ENCODE assay signal across 9 mouse cellular contexts in genomic region chr5:23387313-23387666, GRCm38 (mm10). TPM values are rescaled to one million over a fixed set of nuclear protein-coding genes. Genes with fewer than 3 reads are reported as not detected.
DNase-seq lines count a peak whose midpoint lies in the region; ATAC-seq and TF ChIP-seq lines count a peak whose summit lies in the region.
"Had no signal": no experiment of that assay in that cellular context is flagged by ENCODE, and none has a peak within 500 bp of the region (broad histone marks: within the 10 kb centered on the region; RNA-seq: fewer than 3 reads in every experiment).

No protein-coding gene starts in this region.

- no peak for ATAC-seq in kidney, postnatal 0 days (replicated peaks; ENCODE audit: low FRiP score, low read depth)
- no peak for ATAC-seq in embryonic facial prominence, embryonic 15.5 days (ENCODE audit: insufficient number of reproducible peaks, low FRiP score, low TSS enrichment, low read depth)
- no peak for ATAC-seq in hindbrain, postnatal 0 days
- peak; percentile 41; the same call in 1 of the 2 replicates for ATAC-seq in midbrain, embryonic 15.5 days (replicated peaks)
- ATAC-seq in cerebellum, adult (ENCODE audit: insufficient number of reproducible peaks, low FRiP score, low TSS enrichment) = no peak

- H3K9ac ChIP-seq in kidney, postnatal 0 days (ENCODE audit: low read depth, low read length) = no peak overlapping the region
- H3K9ac ChIP-seq in embryonic facial prominence, embryonic 15.5 days = no peak overlapping the region
- H3K9ac ChIP-seq in hindbrain, postnatal 0 days (replicated peaks; ENCODE audit: low read length) = no peak overlapping the region; the same call in 1 of the 2 replicates
- no peak overlapping the region for H3K9ac ChIP-seq in midbrain, embryonic 15.5 days

- H3K4me2 ChIP-seq in kidney, postnatal 0 days (ENCODE audit: low read length) = peak overlapping the region; percentile 79
- H3K4me2 ChIP-seq in embryonic facial prominence, embryonic 15.5 days (replicated peaks) = peak overlapping the region; percentile 60
- H3K4me2 ChIP-seq in hindbrain, postnatal 0 days (ENCODE audit: low read depth, low read length) = peak overlapping the region; percentile 71
- H3K4me2 ChIP-seq in midbrain, embryonic 15.5 days = peak overlapping the region; percentile 67

- no peak for TF ChIP-seq CTCF in kidney, postnatal 0 days (IDR thresholded peaks at IDR 0.05; ENCODE audit: low read depth)
- TF ChIP-seq CTCF in hindbrain, postnatal 0 days (IDR thresholded peaks at IDR 0.05; ENCODE audit: low read depth) = no peak

- DNase-seq in kidney, postnatal 0 days (ENCODE audit: low spot score) = no peak
- no peak for DNase-seq in kidney, adult 18-20 months
- no peak for DNase-seq in hindbrain, postnatal 0 days (ENCODE audit: low spot score)
- no peak for DNase-seq in embryo, embryonic 10 days (ENCODE audit: low spot score)
- DNase-seq in left cerebral cortex, postnatal 4 days = no peak
- DNase-seq: cerebellum, adult 11 months had no signal

- intact Hi-C loops in left cerebral cortex, postnatal 4 days (cut with DNase I) = no loop called here

- 43% methylated on average over 2 of the region's 2 CpGs for WGBS in kidney, postnatal 0 days
- 33% methylated on average over 2 of the region's 2 CpGs for WGBS in embryonic facial prominence, embryonic 15.5 days
- 52% methylated on average over 2 of the region's 2 CpGs for WGBS in hindbrain, postnatal 0 days
- 51% methylated on average over 2 of the region's 2 CpGs for WGBS in midbrain, embryonic 15.5 days

- H3K9me3 ChIP-seq in kidney, postnatal 0 days (replicated peaks; ENCODE audit: low read length) = no peaks in the 10 kb centered on the region
- H3K9me3 ChIP-seq in embryonic facial prominence, embryonic 15.5 days (replicated peaks) = no peaks in the 10 kb centered on the region
- H3K9me3 ChIP-seq in hindbrain, postnatal 0 days (ENCODE audit: low read length) = no peaks in the 10 kb centered on the region
- H3K9me3 ChIP-seq in midbrain, embryonic 15.5 days = no peaks in the 10 kb centered on the region

- 0 out of 2 replicates have a peak overlapping the region, but pooled peaks have one; percentile 40 for H3K4me3 ChIP-seq in kidney, postnatal 0 days (replicated peaks; ENCODE audit: low read depth, low read length)
- peak overlapping the region; percentile 43 for H3K4me3 ChIP-seq in embryonic facial prominence, embryonic 15.5 days (replicated peaks)
- H3K4me3 ChIP-seq in hindbrain, postnatal 0 days (ENCODE audit: low read length) = no peak overlapping the region
- H3K4me3 ChIP-seq in midbrain, embryonic 15.5 days = peak overlapping the region; percentile 43; the same call in 1 of the 2 replicates

- no peaks in the 10 kb centered on the region for H3K27me3 ChIP-seq in kidney, postnatal 0 days (ENCODE audit: insufficient read depth, low read length)
- H3K27me3 ChIP-seq in embryonic facial prominence, embryonic 15.5 days = no peaks in the 10 kb centered on the region
- no peaks in the 10 kb centered on the region for H3K27me3 ChIP-seq in hindbrain, postnatal 0 days (ENCODE audit: insufficient read depth, low read length)
- H3K27me3 ChIP-seq in midbrain, embryonic 15.5 days (replicated peaks) = no peaks in the 10 kb centered on the region

- H3K4me1 ChIP-seq in kidney, postnatal 0 days (replicated peaks; ENCODE audit: insufficient read depth, low read length) = no peaks in the 10 kb centered on the region
- H3K4me1 ChIP-seq in embryonic facial prominence, embryonic 15.5 days = peaks cover 21% of the 10 kb centered on the region
- H3K4me1 ChIP-seq in hindbrain, postnatal 0 days (ENCODE audit: insufficient read depth, low read length) = no peaks in the 10 kb centered on the region
- peaks cover 6% of the 10 kb centered on the region for H3K4me1 ChIP-seq in midbrain, embryonic 15.5 days

- H3K36me3 ChIP-seq in kidney, postnatal 0 days (ENCODE audit: insufficient read depth, low read length) = no peaks in the 10 kb centered on the region
- no peaks in the 10 kb centered on the region for H3K36me3 ChIP-seq in embryonic facial prominence, embryonic 15.5 days
- no peaks in the 10 kb centered on the region for H3K36me3 ChIP-seq in hindbrain, postnatal 0 days (ENCODE audit: insufficient read depth, low read length)
- H3K36me3 ChIP-seq in midbrain, embryonic 15.5 days (replicated peaks) = no peaks in the 10 kb centered on the region

- H3K27ac ChIP-seq in kidney, postnatal 0 days = no peak overlapping the region
- peak overlapping the region; percentile 87 for H3K27ac ChIP-seq in embryonic facial prominence, embryonic 15.5 days (replicated peaks)
- no peak overlapping the region; the same call in 1 of the 2 replicates for H3K27ac ChIP-seq in hindbrain, postnatal 0 days
- H3K27ac ChIP-seq in midbrain, embryonic 15.5 days = peak overlapping the region; percentile 88

RNA-seq across cellular contexts. Expression of gene Kmt2e, which starts 47.0 kb away (rescaled TPM):
- polyA plus RNA-seq in kidney, postnatal 0 days (2015; fragmentation: Nextera tagmentation; extraction: Ambion mirVana) = 76.8 and 85.9 TPM in 2 replicates
- 105 and 109 TPM in 2 replicates for polyA plus RNA-seq in embryonic facial prominence, embryonic 15.5 days (2015; fragmentation: Nextera tagmentation; extraction: Ambion mirVana)
- total RNA-seq in hindbrain, postnatal 0 days (2014; rRNA removed) = 44.7 and 51.2 TPM in 2 replicates
- 119 and 124 TPM in 2 replicates for polyA plus RNA-seq in hindbrain, postnatal 0 days (2015; fragmentation: Nextera tagmentation; extraction: Ambion mirVana)
- polyA plus RNA-seq in midbrain, embryonic 15.5 days (2015; fragmentation: Nextera tagmentation; extraction: Ambion mirVana) = 181 and 182 TPM in 2 replicates
- total RNA-seq in left cerebral cortex, postnatal 4 days (2021) = 100 to 1,000 TPM; 150 to 156 TPM

Comparison
In these comparisons a context has a peak if more than half of its experiments do, and no peak if none do; other contexts are left out.
1. H3K27ac ChIP-seq: peak in embryonic facial prominence, embryonic 15.5 days (single experiment) and midbrain, embryonic 15.5 days (single experiment); none in kidney, postnatal 0 days (single experiment) and hindbrain, postnatal 0 days (single experiment).
2. Peak in every context shown above with its lines, with median percentiles within 50 percentile points of each other: H3K4me2 ChIP-seq.